8 mouse cellular contexts compared by ENCODE assay signal in genomic region chr17:44672806-44673205, GRCm38 (mm10).
DNase-seq lines count a peak whose midpoint lies in the region; ATAC-seq and TF ChIP-seq lines count a peak whose summit lies in the region.
"Had no signal": no experiment of that assay in that cellular context is flagged by ENCODE, and none has a peak within 500 bp of the region (broad histone marks: within the 10 kb centered on the region; RNA-seq: fewer than 3 reads in every experiment).

No protein-coding gene starts in this region.

- TF ChIP-seq CTCF in left cerebral cortex, adult 2 months (IDR thresholded peaks at IDR 0.05) = peak; percentile 21
- peak; percentile 68 for TF ChIP-seq CTCF in liver, postnatal 0 days (IDR thresholded peaks at IDR 0.05; ENCODE audit: low read depth)
- TF ChIP-seq CTCF in thymus, adult 2 months (IDR thresholded peaks at IDR 0.05; ENCODE audit: borderline replicate concordance, control insufficient read depth, extremely low read depth, insufficient read depth, low read length, poor library complexity) = peak; percentile 55; the same call in 1 of the 2 replicates

- no peak overlapping the region for H3K4me3 ChIP-seq in left cerebral cortex, adult 2 months
- H3K4me3 ChIP-seq in liver, postnatal 0 days (ENCODE audit: low read depth, low read length) = no peak overlapping the region
- no peak overlapping the region for H3K4me3 ChIP-seq in thymus, adult 2 months (ENCODE audit: control insufficient read depth, insufficient read depth, low read length)
- H3K4me3 ChIP-seq in midbrain, embryonic 10.5 days = no peak overlapping the region
- H3K4me3 ChIP-seq: lung, embryonic 15.5 days had no signal

- H3K27ac ChIP-seq in left cerebral cortex, adult 2 months = peak overlapping the region; percentile 63
- peak overlapping the region; percentile 63 for H3K27ac ChIP-seq in liver, postnatal 0 days (ENCODE audit: low read depth)
- no peak overlapping the region for H3K27ac ChIP-seq in thymus, adult 2 months (ENCODE audit: control insufficient read depth, insufficient read depth, low read length)
- no peak overlapping the region for H3K27ac ChIP-seq in midbrain, embryonic 10.5 days (replicated peaks)
- H3K27ac ChIP-seq: lung, embryonic 15.5 days had no signal

- no peak overlapping the region for H3K9ac ChIP-seq in liver, postnatal 0 days (replicated peaks)
- H3K9ac ChIP-seq: lung, embryonic 15.5 days had no signal

- no peak for TF ChIP-seq POLR2A in thymus, adult 2 months (IDR thresholded peaks at IDR 0.05; ENCODE audit: control insufficient read depth, extremely low read depth, insufficient read depth, low read length, poor library complexity)

- H3K27me3 ChIP-seq in liver, postnatal 0 days (ENCODE audit: insufficient read depth, low read length) = no peaks in the 10 kb centered on the region
- H3K27me3 ChIP-seq in thymus, adult 2 months (ENCODE audit: control insufficient read depth, insufficient read depth, low read length) = no peaks in the 10 kb centered on the region
- peaks cover 81% of the 10 kb centered on the region for H3K27me3 ChIP-seq in midbrain, embryonic 10.5 days (ENCODE audit: low read depth, poor library complexity, severe bottlenecking)
- H3K27me3 ChIP-seq: lung, embryonic 15.5 days had no signal

- no peaks in the 10 kb centered on the region for H3K36me3 ChIP-seq in liver, postnatal 0 days (replicated peaks; ENCODE audit: insufficient read depth, low read length)
- no peaks in the 10 kb centered on the region for H3K36me3 ChIP-seq in thymus, adult 2 months (ENCODE audit: control insufficient read depth, insufficient read depth, low read length)
- H3K36me3 ChIP-seq in midbrain, embryonic 10.5 days = no peaks in the 10 kb centered on the region
- H3K36me3 ChIP-seq: lung, embryonic 15.5 days had no signal

- no peaks in the 10 kb centered on the region for H3K9me3 ChIP-seq in liver, postnatal 0 days (ENCODE audit: low read length)
- no peaks in the 10 kb centered on the region for H3K9me3 ChIP-seq in midbrain, embryonic 10.5 days (replicated peaks)
- H3K9me3 ChIP-seq: lung, embryonic 15.5 days had no signal

- WGBS in liver, postnatal 0 days (ENCODE audit: insufficient replicate concordance) = 33% methylated on average over 7 of the region's 7 CpGs
- WGBS in thymus, adult 2 months = 14% methylated on average over 7 of the region's 7 CpGs
- 70% methylated on average over 7 of the region's 7 CpGs for WGBS in midbrain, embryonic 10.5 days

- intact Hi-C loops in left cerebral cortex, adult 2 months (cut with DNase I) = no loop called here
- intact Hi-C loops in left cerebral cortex, postnatal 25 days (cut with DNase I) = no loop called here

- no peak for DNase-seq in left cerebral cortex, adult 2 months (ENCODE audit: extremely low spot score in 1 of 2, low spot score in 2 of 2)
- DNase-seq in left cerebral cortex, postnatal 25 days (ENCODE audit: low spot score in 2 of 2) = no peak
- peak; percentile 43 for DNase-seq in T-cell, adult 2 months (ENCODE audit: low spot score)
- peak; percentile 70 for DNase-seq in liver, postnatal 0 days
- peak; percentile 68 for DNase-seq in thymus, adult 2 months
- DNase-seq in midbrain, embryonic 10.5 days (ENCODE audit: low spot score) = no peak
- no peak for DNase-seq in ovary, postnatal 36 days (ENCODE audit: low spot score)

- peak overlapping the region; percentile 31; the same call in 1 of the 2 replicates for H3K4me2 ChIP-seq in liver, postnatal 0 days (ENCODE audit: low read depth, low read length)
- H3K4me2 ChIP-seq: lung, embryonic 15.5 days had no signal

- no peak for TF ChIP-seq EP300 in liver, postnatal 0 days (IDR thresholded peaks at IDR 0.05; ENCODE audit: low read depth)

- ATAC-seq in liver, postnatal 0 days = peak; percentile 28

- H3K4me1 ChIP-seq in liver, postnatal 0 days (ENCODE audit: insufficient read depth) = peaks cover 10% of the 10 kb centered on the region
- peaks cover 11% of the 10 kb centered on the region for H3K4me1 ChIP-seq in thymus, adult 2 months (replicated peaks; ENCODE audit: control insufficient read depth, insufficient read depth, low read length)
- peaks cover 19% of the 10 kb centered on the region for H3K4me1 ChIP-seq in midbrain, embryonic 10.5 days

Comparison
In these comparisons a context has a peak if more than half of its experiments do, and no peak if none do; other contexts are left out.
1. DNase-seq: peak in T-cell, adult 2 months (single experiment), liver, postnatal 0 days (single experiment) and thymus, adult 2 months (single experiment); none in left cerebral cortex, adult 2 months (0 of 2), left cerebral cortex, postnatal 25 days (0 of 2), midbrain, embryonic 10.5 days (single experiment) and ovary, postnatal 36 days (single experiment).
2. H3K27ac ChIP-seq: peak in left cerebral cortex, adult 2 months (single experiment) and liver, postnatal 0 days (single experiment); none in thymus, adult 2 months (single experiment) and midbrain, embryonic 10.5 days (single experiment).
3. Peak in every context shown above with its lines, with median percentiles within 50 percentile points of each other: CTCF ChIP-seq.